Mouse (Mus musculus) kidney, adult 2 months (tissue): ENCODE data around the gene Gm11554.

Experiments
- CTCF ChIP-seq: fragments of 200-500 bp; conservative IDR thresholded peaks from 2 replicates; pipeline ENCODE4 v1.5.1; 2011; ENCODE audit warnings: low read depth, mild to moderate bottlenecking, control low read depth, low read length, moderate library complexity, mixed read lengths; ENCODE audit not compliant: insufficient read depth, insufficient read length
- POLR2A ChIP-seq: fragments of 200-500 bp; IDR thresholded peaks from one replicate; pipeline ENCODE4 v1.6.1; 2011; ENCODE audit warnings: low read depth, low read length, control low read depth

DNA sequence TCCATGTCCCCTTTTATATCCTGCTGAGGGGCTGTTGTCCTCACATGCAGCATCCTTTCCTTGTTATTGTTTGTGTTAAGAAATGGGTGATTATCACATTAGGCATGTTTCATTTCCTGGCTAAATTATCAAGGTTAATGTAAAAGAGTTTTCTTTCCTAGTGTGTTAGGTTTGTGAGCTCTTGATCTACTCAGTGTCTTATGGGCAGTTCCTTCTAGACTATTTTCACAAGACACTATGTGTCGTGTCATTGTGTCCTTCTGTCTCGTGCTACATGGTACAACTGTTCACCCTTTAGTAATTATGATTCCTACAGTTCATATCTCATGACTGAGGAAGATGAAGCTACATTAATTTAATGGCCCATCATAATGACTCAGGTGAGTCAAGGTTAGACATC, 10.9 kb downstream of the Gm11554 start, which contains the start of gene Gm11596:
- no peak for TF ChIP-seq CTCF
- TF ChIP-seq POLR2A, result no peak
